Mouse (Mus musculus) right cerebral cortex, adult 2 months (tissue): ENCODE data around the gene Kcnip3.

ENCODE experiments used
- DNase-seq, 2 experiments: peaks; one replicate each; pipeline ENCODE4 v3.0.0; 2021 to 2022; ENCODE audit warnings: low spot score in 2 of 2

Kcnip3 gene

DNA sequence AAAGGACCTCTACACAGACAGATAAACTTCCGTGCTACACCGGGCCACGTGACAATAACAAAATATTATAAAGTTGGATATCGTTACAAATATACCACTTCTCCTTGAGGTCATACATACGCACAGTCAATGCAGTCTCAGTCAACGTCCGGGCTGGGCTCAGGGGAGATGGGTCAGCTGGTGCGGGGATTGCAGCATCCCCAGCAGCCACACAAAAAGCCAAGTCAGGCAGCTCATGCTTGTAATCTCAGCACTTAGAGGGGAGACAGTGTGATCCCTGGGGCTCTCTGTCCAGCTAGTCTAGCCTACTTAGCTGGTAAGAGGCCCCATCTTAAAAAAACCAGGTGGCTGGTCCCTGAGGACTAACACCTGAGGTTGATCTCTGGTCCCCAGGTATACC is 50.6 kb downstream of the Kcnip3 start:
- DNase-seq, result no peak

- no peak for DNase-seq
These were observed 51.2 kb downstream of the Kcnip3 start for GRCm38 (mm10) chr2:127470661-127471060.

DNA sequence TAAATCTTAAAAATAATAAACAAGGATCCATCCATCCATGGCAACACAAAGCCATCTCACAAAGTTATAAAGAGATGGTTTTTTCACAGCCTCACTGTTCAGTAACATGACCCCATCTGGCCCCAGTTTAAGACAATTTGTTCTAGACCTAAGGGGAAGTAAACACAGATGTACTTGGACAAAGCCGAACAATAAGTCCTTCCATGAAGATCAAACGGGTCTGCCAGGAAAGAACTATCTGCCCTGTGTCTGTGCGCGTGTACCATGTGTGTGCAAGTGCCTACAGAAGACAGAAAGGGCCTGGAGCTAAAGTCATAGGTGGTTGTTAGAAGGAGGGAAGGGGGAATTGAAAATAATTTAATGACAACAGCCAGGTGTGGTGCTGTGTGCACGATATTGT is 51.7 kb downstream of the Kcnip3 start:
- no peak for DNase-seq

DNA sequence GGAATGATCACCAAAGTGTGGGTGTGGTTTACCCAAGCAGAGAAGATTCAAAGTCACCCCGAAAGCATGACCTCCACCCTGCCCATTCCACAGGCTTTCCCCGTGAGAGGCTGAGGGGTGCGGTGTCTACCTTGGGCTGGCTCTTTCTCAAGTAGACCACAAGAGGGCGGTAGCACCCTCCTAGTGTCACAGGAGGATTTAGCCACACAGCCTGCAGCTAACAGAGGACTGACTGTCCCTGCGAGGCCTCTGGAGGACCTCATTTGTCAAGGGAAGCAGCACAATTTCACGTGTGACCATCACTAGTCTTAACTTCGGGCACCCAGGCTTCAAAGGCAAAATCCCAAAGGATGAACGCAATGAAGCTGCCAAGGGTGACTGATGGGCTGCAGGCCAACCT is 59.6 kb downstream of the Kcnip3 start:
- DNase-seq, result peak; percentile 65 to 70

DNA sequence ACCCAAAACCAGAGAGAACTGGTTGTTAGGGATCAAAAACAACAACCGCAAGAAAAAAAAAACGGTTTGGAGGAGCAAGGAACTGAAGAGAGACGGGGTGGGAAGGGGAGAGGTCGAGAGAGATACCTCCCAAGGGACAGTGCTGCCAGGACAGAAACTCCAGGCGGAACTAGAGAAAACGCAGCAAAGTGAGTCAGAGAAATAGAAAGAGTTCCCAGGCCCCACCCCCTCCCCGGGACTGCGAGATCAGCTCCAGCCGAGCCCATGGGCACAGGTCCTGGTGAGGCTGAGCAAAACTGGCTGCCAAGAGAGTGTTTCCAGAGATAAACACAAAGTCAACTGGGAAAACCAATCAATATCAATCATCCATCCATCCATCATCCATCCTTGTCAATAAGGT is 60.5 kb downstream of the Kcnip3 start:
- no peak for DNase-seq

DNA sequence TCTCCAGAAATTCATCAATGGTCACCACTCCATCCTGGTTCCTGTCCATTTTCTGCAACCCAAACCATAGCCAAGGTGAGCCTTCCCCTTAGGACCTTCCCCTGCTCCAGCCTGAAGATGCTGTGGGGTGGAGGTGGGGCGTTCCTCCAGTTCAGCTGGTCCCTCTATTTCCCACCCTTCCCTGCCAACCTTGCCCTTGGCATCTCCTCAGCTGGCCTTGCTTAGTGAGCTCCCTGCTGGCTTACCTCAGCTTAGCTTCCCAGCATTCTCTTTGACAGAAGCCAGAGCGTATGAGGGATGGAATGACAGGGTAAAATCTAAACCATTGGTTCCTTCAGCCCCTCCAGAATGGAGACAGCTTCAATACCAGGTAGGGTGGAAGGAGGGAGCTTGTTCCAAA is 62.6 kb downstream of the Kcnip3 start:
- DNase-seq, result no peak

GRCm38 (mm10) chr2:127453764-127454163 is 68.1 kb downstream of the Kcnip3 start:
- peak; percentile 81 to 85 for DNase-seq

DNA sequence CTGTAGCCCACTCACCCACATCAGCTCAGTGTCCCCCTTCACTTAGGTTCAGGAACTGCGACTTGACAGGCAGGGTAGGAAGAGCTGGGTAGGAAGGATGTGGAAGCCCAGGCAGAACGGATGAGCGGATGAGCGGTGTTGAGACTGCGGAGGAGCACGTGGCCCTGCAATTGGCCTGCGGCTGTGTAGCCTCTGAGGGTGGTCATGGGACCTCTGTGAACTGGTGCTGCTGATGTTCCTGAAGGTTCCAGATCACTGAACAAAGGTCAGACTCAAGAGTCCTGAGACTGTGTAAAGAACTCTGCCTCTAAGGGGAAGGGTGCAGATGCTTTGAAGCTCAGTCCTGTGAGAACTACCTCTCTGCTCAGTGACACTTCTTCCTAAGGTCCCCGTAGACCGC is 68.8 kb downstream of the Kcnip3 start:
- DNase-seq, result no peak

DNA sequence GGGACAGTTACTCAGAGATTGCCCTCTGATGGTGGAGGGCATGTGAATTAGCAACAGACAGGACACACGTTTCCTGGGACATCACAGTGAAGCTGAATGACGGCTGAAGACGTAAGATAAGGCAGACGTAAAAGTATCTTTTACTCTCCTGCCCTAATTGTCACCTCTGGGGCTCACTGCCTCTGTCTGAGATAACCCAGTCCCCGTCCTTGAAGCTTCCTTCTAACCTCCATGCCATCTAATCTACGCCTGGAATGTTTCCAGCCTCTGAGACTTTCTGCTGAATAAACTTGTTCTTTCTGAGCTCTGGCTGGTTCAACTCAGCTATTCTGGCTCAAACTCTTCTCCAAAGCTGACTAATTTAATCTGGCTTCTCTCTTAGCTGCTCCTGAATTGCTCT is 70.1 kb downstream of the Kcnip3 start:
- no peak for DNase-seq

DNA sequence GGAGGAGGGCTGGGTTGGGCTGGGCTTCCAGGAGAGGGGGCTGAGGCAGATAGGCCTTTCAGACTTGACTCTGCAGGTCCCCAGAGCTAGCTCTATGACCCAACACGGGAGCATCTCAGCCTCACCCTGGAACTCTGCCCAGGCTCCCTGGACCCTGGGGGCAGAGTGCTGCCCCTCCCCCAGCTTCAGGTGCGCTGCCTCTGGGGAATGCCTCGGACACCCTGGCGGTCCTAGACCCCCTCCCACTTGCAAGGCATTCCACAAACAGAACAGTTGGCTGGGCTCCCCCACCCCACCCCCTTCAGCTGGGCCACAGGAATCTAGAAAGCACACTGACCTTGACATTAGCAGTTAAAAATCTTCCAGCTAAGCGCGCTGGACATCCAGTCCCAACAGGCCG is 72.2 kb downstream of the Kcnip3 start:
- DNase-seq, result no peak

DNA sequence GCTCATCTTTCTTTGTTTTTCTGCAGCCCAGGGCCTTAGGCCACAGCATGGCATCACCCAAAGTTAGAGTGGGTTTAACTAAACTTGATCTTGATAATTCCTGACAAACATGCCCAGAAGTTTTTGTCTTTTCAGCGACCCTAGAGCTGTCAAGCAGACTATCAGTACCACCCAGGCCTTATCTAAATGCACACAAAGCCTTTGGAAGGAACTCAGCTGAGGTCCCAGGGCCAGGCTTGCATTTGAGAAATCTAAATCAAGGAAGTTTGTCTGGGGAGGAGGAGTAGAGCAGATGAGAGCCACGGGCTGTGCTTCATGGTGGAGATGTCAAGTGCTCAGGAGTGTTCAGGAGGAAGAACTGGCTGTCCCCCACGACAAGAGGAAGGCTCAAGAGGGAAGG is 75.0 kb downstream of the Kcnip3 start:
- DNase-seq, result no peak

- DNase-seq, result peak; percentile 93 to 94
These were observed 77.7 kb downstream of the Kcnip3 start, which contains the start of gene Fahd2a for GRCm38 (mm10) chr2:127444055-127444789. TSS of gene Fahd2a (minus strand) at chr2:127444565.

- DNase-seq, result peak; percentile 27 to 41
These were observed 84.2 kb downstream of the Kcnip3 start for GRCm38 (mm10) chr2:127437697-127438096.

GRCm38 (mm10) chr2:127435554-127435953 is 86.3 kb downstream of the Kcnip3 start:
- DNase-seq, result no peak

GRCm38 (mm10) chr2:127435135-127435534 is 86.8 kb downstream of the Kcnip3 start:
- DNase-seq, result no peak

- DNase-seq, result no peak
These were observed 88.2 kb downstream of the Kcnip3 start for GRCm38 (mm10) chr2:127433487-127434295.

GRCm38 (mm10) chr2:127430238-127430637 is 91.7 kb downstream of the Kcnip3 start:
- DNase-seq, result peak; percentile 60 to 76

GRCm38 (mm10) chr2:127424977-127425376 is 96.9 kb downstream of the Kcnip3 start, which contains the start of gene Gpat2:
TSS of gene Gpat2 (plus strand) at chr2:127425199.
- no peak for DNase-seq

DNA sequence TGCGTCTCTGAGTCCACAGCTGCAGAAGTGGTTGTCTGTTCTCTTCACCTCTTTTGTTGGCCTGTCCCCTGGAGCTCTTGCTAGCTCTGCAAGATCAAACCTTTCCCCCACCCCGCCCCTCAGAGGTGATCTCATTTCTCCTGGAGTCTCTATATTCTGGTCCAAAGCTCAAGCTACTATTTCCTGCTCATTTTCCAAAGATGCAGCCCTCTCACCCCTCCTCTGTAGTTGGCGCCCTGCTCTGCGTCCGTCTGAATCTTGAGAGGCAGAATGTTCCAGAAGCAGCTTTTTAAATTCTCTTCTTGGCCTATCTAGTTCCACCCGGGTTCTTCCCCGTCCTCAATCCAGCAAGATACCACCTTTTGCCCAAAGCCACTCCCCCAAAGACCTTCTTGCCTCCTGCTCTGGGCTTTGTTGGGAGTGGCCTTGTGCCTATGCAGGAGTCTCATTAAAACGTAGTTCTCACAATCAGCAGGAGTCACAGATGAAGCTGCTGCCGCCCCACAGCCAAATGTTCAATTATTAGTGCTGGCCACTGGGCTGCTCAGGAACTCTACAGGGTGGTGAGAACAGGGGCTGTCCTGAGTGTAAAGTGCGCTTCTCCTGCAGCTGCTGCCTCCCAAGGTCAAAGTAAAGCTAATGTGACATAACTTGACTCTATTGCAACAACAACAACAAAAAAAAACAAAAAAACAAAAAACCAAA is 103.5 kb downstream of the Kcnip3 start:
- no peak for DNase-seq

- DNase-seq, result no peak
These were observed 105.2 kb downstream of the Kcnip3 start for GRCm38 (mm10) chr2:127416706-127417105.

GRCm38 (mm10) chr2:127415806-127416205 is 106.1 kb downstream of the Kcnip3 start:
- DNase-seq, result no peak

- no peak for DNase-seq
These were observed 110.8 kb downstream of the Kcnip3 start for GRCm38 (mm10) chr2:127411126-127411525.
